Comparison of ENCODE assay signal across 16 mouse cellular contexts in the genomic region with DNA sequence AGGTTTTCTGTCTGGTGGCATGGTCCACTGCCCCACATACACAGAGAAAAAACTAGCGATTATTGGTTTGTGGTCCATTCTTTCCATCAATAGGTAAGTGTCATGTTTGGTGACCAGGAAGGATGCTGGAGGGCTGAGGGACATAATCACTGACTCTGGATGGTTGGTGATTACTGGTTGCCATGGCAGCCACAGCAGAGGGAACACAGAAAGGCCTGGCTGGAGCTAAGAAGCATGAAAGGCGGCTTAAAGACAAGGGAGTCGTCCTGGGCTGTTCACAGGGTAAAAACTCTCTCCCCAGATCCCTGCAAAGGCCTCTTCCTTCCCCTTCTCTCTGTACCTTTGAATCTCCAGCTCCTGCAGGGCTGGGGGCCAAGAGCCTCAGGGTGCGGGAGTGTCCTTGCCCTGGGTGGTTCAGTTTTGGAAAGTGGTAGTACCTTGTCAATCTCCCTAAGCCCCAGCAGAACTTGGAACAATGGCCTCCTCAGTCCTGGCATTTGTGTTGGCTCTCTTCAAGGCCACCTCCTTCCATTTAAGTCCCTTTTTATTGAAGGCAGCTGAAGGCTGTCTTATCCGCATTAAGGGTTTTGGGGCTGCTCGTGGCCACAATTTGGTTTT. TPM values are rescaled to one million over a fixed set of nuclear protein-coding genes. Genes with fewer than 3 reads are reported as not detected.
DNase-seq lines count a peak whose midpoint lies in the region; ATAC-seq lines count a peak whose summit lies in the region.
"Had no signal": no experiment of that assay in that cellular context is flagged by ENCODE, and none has a peak within 500 bp of the region (broad histone marks: within the 10 kb centered on the region; RNA-seq: fewer than 3 reads in every experiment).

No protein-coding gene starts in this region.

- peak; percentile 51 for DNase-seq in embryo, embryonic 10 days (ENCODE audit: low spot score)
- no peak for DNase-seq in embryo, embryonic 9.5 days (ENCODE audit: extremely low spot score)
- peak; percentile 14 for DNase-seq in hindbrain, embryonic 10.5 days (ENCODE audit: low spot score)
- DNase-seq in kidney, adult 18-20 months: no peak
- DNase-seq in heart, embryonic 10.5 days (ENCODE audit: low spot score): no peak
- DNase-seq in cerebellum, adult 8-10 months: no peak
- no peak for DNase-seq in c-Kit-positive CD71-positive TER-119-positive erythroid progenitor cells, embryonic 14.5 days (ENCODE audit: low spot score)
- DNase-seq: B cell, adult 2 months; gastrocnemius, postnatal 14 days; kidney, postnatal 10 days; left cerebral cortex, postnatal 4 days; liver, embryonic 13.5 days had no signal

- peak; percentile 88 for ATAC-seq in midbrain, embryonic 13.5 days
- ATAC-seq: inflammation-experienced regulatory T-cells, adult 6 months had no signal

- no peak overlapping the region for H3K9ac ChIP-seq in midbrain, embryonic 13.5 days (replicated peaks)
- H3K9ac ChIP-seq: heart, embryonic 13.5 days; liver, embryonic 13.5 days had no signal

- H3K4me1 ChIP-seq in hindbrain, embryonic 10.5 days (replicated peaks): peaks cover 10% of the 10 kb centered on the region
- H3K4me1 ChIP-seq in midbrain, embryonic 13.5 days (replicated peaks): peaks cover 17% of the 10 kb centered on the region
- 0 out of 2 replicates have a peak, but pooled peaks cover 4% of the 10 kb centered on the region for H3K4me1 ChIP-seq in heart, embryonic 10.5 days

- no peaks in the 10 kb centered on the region for H3K27me3 ChIP-seq in hindbrain, embryonic 10.5 days (ENCODE audit: insufficient read depth, poor library complexity, severe bottlenecking)
- H3K27me3 ChIP-seq in midbrain, embryonic 13.5 days: no peaks in the 10 kb centered on the region
- no peaks in the 10 kb centered on the region for H3K27me3 ChIP-seq in heart, embryonic 10.5 days (ENCODE audit: insufficient read depth, poor library complexity, severe bottlenecking)
- H3K27me3 ChIP-seq: heart, embryonic 13.5 days; liver, embryonic 13.5 days had no signal

- H3K36me3 ChIP-seq in hindbrain, embryonic 10.5 days: no peaks in the 10 kb centered on the region
- no peaks in the 10 kb centered on the region for H3K36me3 ChIP-seq in midbrain, embryonic 13.5 days
- H3K36me3 ChIP-seq in heart, embryonic 10.5 days: no peaks in the 10 kb centered on the region
- H3K36me3 ChIP-seq: heart, embryonic 13.5 days; liver, embryonic 13.5 days had no signal

- no peaks in the 10 kb centered on the region for H3K9me3 ChIP-seq in hindbrain, embryonic 10.5 days
- no peaks in the 10 kb centered on the region for H3K9me3 ChIP-seq in midbrain, embryonic 13.5 days
- no peaks in the 10 kb centered on the region for H3K9me3 ChIP-seq in heart, embryonic 10.5 days
- H3K9me3 ChIP-seq: heart, embryonic 13.5 days; liver, embryonic 13.5 days had no signal

- H3K4me3 ChIP-seq in hindbrain, embryonic 10.5 days: no peak overlapping the region
- H3K4me3 ChIP-seq in midbrain, embryonic 13.5 days (replicated peaks): no peak overlapping the region
- no peak overlapping the region for H3K4me3 ChIP-seq in heart, embryonic 10.5 days
- H3K4me3 ChIP-seq: erythroblast, embryonic 14.5 days; heart, embryonic 13.5 days; liver, embryonic 13.5 days had no signal

- peak overlapping the region; percentile 66; the same call in 1 of the 2 replicates for H3K27ac ChIP-seq in hindbrain, embryonic 10.5 days
- H3K27ac ChIP-seq in midbrain, embryonic 13.5 days: peak overlapping the region; percentile 78
- no peak overlapping the region for H3K27ac ChIP-seq in heart, embryonic 10.5 days
- H3K27ac ChIP-seq: heart, embryonic 13.5 days; liver, embryonic 13.5 days had no signal

- 0 out of 2 replicates have a peak overlapping the region, but pooled peaks have one; percentile 9 for H3K4me2 ChIP-seq in midbrain, embryonic 13.5 days (replicated peaks)
- H3K4me2 ChIP-seq: heart, embryonic 13.5 days; liver, embryonic 13.5 days had no signal

- 49% methylated on average over 6 of the region's 6 CpGs for WGBS in hindbrain, embryonic 10.5 days
- WGBS in midbrain, embryonic 13.5 days: 15% methylated on average over 6 of the region's 6 CpGs
- 64% methylated on average over 6 of the region's 6 CpGs for whole genome bisulfite sequencing in heart, embryonic 10.5 days

RNA-seq across cellular contexts. Expression of a gene that starts 15.5 kb away (rescaled TPM):
- polyA plus RNA-seq in hindbrain, embryonic 10.5 days (2016; fragmentation: Nextera tagmentation; extraction: Ambion mirVana): 0.31 and 0.72 TPM in 2 replicates
- polyA plus RNA-seq in midbrain, embryonic 13.5 days (2015; fragmentation: Nextera tagmentation; extraction: Ambion mirVana): 1.5 and 1.7 TPM in 2 replicates
- 0.14 TPM in 1 of 2 replicates, not detected in the other for polyA plus RNA-seq in heart, embryonic 10.5 days (2016; fragmentation: Nextera tagmentation; extraction: Ambion mirVana)
- polyA plus RNA-seq: erythroblast, embryonic 14.5 days; liver, embryonic 13.5 days had no signal

Comparison
In these comparisons a context has a peak if more than half of its experiments do, and no peak if none do; other contexts are left out.
1. DNase-seq: peak in embryo, embryonic 10 days (single experiment) and hindbrain, embryonic 10.5 days (single experiment); none in embryo, embryonic 9.5 days (single experiment), kidney, adult 18-20 months (single experiment), heart, embryonic 10.5 days (single experiment), cerebellum, adult 8-10 months (single experiment) and c-Kit-positive CD71-positive TER-119-positive erythroid progenitor cells, embryonic 14.5 days (single experiment).